Mouse (Mus musculus): Measurements from ENCODE around the gene Cpne5.
A peak's percentile ranks its signal among the peaks of the same experiment; 100 is the strongest.
"Not testable (repeated sequence)": the region's sequence is repeated elsewhere in the genome, so short reads cannot be mapped to it uniquely, and the experiment has no call there.

Gene Cpne5

DNA sequence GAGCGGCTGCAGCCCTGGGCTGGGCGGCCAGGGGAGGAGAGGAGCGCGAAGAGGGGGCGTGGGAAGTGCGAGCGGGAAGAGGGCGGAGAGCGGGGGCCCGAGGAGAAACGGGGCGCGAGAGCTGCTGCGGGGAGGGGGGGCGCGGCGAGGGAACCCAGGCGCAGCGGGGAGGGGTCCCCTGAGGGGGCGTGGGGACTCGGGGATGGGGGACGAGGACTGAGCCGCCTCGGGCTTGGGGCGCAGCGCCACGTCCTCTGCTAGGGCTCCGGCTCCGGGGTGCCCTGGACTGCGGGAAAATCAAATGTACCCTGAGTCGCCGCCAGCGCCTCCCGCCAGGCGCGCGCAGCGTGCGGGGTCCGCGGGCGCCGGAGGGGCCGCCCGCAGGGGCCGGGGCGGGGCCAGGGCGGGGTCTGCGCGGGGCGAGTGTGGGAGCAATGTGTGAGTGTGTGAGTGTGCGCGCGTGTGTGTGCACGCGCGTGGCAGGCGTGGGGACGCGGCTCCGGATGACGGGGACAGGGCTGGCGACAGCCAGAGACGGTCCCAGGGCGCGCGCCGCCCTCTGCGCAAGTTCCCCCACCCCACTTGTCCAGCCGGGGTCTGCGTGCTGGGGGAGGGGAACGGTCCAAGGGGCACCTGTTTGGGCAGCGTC lies at the start of gene Cpne5:
TSS of gene Cpne5 (minus strand) at position 396 of the 649 bp plus-strand sequence.
- DNase-seq (ENCODE audit: low spot score), result peak; percentile 60

DNA sequence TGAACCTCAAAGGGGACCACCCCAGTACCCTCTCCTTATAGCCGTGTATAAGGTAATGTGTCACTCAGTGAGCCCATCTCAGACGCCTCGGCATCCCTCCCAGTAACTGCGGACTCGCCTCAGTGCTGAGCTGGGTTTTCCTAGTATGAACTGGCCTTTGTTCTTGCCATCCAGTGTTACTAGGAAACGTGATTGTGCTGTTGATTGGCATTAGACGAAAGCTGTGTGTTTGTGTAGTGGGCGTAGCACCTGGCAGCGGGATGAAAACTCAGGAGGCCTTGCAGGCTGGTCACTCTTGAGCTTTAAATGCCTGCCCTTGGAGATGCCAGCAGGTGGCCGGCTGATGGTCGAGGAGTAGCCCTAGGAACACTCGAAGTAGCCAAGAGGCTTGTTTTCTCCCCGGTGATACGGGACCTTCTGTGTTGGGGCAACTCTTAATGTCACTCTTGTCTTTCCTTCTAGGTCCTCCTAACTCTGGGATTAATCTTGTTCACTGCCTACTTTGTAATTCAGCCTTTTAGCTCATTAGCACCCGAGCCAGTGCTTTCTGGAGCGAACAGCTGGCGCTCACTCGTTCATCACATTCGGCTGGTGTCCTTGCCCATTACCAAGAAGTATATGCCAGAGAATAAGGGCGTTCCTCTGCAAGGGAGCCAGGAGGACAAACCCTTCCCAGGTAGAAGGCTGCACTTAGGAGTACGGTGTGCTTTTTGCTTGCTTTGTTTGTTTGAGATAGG lies 44.4 kb upstream of the Cpne5 start:
- DNase-seq (ENCODE audit: low spot score), result no peak

DNA sequence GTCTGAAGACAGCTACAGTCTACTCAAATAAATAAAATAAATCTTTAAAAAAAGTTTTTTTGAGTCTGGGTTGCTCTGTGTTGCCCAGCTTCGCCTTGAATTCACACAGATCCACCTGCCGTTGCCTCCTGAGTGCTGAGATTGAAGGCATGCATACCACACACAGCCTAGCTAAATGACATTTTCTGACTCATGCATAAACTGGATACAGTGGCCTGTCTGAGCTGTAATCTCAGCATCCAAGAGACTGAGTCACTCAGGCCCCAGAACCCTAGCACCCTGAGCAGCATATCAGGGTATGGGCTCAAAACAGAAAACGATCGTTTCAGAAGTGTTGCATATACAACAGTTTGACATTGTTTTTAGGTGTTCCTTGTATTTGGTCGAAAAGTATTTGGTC lies 43.6 kb upstream of the Cpne5 start:
- DNase-seq (ENCODE audit: low spot score), result no peak

DNA sequence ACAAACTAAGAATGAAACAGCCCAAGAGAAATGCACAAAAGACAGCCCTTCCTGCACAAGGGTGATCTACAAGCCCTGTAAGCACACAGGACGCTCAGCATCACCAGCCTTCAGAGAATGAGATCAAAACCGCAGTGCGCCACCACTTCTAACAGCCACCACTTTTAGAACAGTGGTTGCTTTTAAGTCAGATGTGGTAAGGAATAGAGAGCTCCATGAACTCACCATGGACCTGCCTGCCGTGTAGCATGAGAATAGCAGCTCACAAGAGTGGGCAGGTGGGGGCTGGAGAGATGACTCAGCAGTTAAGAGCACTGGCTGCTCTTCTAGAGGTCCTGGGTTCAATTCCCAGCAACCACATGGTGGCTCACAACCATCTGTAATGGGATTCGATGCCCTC lies 42.5 kb upstream of the Cpne5 start:
- DNase-seq (ENCODE audit: low spot score), result no peak

- DNase-seq (ENCODE audit: low spot score), result no peak
Observed at GRCm38 (mm10) chr17:29273889-29274288, 35.9 kb upstream of the Cpne5 start.

DNA sequence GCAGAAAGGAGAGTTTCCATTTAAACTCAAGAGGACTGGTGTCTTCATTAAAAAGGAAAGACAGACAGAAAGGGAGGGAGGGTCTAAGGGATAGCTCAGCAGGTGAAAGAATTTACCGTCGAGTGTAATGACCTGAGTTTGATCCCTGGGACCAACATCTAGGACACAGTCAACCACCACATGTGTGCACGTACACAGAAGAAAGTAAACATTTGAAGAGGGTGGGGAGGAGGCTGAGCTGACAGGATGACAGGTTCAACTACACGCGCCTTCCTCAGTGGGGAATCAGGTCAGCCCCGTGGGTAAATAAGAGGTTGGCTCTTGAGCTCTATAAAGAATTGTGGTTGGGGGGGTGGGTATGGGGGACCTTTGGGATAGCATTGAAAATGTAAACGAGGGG lies 35.2 kb upstream of the Cpne5 start:
- DNase-seq (ENCODE audit: low spot score), result no peak

GRCm38 (mm10) chr17:29270148-29270698 lies 32.3 kb upstream of the Cpne5 start:
- DNase-seq (ENCODE audit: low spot score), result no peak

DNA sequence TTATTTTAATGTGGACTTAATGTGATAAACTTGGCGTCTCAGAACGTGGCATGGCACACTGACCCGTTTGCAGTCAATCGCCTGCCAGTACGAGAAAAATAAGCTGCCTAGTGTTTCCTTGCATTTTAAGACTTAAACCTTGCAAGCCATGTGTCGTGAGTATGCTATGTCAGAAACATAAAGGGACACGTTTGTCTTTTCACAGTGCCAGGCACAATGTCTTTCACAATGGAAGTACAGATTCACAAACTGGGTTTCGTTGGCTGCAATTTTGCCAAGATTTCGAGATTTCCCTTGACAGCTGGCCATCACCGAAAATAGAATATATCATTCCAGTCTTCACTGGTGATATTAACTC lies 31.4 kb upstream of the Cpne5 start:
- DNase-seq (ENCODE audit: low spot score), result no peak

DNA sequence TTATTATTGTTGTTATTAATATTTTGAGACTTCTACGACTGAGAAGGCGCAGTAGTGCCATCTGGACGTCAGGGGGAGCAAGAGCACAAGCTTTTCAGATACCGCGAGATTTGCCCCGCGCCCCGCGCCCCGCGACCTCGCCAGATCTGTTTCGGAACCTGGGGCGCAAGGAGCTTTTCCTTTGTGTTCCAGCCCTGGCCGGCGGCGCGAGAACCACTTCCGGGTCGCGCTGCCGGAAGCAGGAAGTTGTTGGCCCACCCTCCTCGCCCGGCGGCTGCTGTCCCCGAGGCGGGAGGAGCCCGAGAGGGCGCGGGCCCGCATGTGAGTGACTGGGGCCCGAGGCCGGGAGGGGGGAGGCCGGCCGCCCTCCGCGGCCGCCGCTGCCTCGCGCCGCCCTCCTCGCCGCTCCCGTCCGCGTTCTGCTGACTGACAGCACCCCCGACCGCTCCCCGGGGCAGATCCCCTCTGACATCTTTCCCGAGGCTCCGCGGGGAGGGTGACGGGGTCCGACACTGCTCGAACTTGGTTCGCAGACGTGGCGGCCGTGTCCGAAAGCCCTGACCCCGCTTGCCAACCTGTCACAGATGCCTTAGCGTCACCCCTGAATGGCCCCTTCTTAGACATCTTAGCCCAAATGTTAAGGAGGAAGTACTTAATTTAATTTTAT lies 30.8 kb upstream of the Cpne5 start, which contains the start of gene BC004004:
TSS of gene BC004004 (plus strand) at position 107 of the 667 bp plus-strand sequence.
- DNase-seq (ENCODE audit: low spot score), result peak; percentile 97

GRCm38 (mm10) chr17:29267931-29268681 lies 30.1 kb upstream of the Cpne5 start:
- DNase-seq (ENCODE audit: low spot score), result no peak

- DNase-seq (ENCODE audit: low spot score), result not testable (repeated sequence)
Observed at GRCm38 (mm10) chr17:29267040-29267439, 29.1 kb upstream of the Cpne5 start.

- DNase-seq (ENCODE audit: low spot score), result no peak
Observed at GRCm38 (mm10) chr17:29264760-29265159, 26.8 kb upstream of the Cpne5 start.

GRCm38 (mm10) chr17:29263840-29264633 lies 26.1 kb upstream of the Cpne5 start, which contains the start of gene Ppil1:
TSS of gene Ppil1 (minus strand) at chr17:29264186.
- peak; percentile 86 for DNase-seq (ENCODE audit: low spot score)

DNA sequence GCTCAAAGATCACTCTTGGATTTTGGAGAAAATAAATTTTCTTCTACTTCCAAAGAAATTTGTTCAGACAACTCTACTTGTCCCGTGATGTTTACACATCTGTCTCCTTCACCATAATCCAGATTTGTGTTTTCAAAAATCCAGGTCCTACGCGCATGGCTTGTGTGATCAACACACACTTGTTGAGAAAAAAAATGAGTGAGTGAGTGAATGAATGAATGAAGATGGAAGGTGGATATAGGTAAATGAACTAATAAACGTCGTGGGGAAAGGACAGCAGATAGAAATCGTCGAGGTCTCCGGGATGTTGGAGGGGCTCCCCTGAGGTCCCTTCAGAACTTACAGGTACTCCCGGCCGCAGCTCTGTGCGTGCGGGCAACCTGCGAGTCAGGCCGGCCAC lies 25.4 kb upstream of the Cpne5 start:
- no peak for DNase-seq (ENCODE audit: low spot score)

GRCm38 (mm10) chr17:29262259-29262649 lies 24.3 kb upstream of the Cpne5 start:
- DNase-seq (ENCODE audit: low spot score), result no peak

GRCm38 (mm10) chr17:29261603-29262258 lies 23.8 kb upstream of the Cpne5 start:
- no peak for DNase-seq (ENCODE audit: low spot score)

DNA sequence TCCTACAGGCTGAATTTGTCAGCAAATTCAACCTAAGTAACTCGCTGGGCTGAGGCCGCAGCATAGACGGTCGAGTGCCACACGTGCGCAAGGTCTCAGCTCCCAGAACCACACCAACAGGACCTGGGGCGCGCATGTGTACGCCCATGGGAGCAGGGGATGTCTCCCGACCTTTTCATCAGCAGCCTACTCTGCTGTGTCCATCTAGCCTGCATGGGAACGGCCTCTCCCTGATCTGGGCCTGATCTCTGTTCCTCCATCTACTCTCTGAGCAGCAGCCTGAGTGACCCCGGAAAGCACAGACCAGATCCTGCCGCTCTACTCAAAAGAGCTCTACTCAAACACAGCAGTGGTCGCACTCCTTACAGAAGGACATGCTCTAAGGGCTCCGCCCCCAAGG lies 22.5 kb upstream of the Cpne5 start:
- DNase-seq (ENCODE audit: low spot score), result no peak

DNA sequence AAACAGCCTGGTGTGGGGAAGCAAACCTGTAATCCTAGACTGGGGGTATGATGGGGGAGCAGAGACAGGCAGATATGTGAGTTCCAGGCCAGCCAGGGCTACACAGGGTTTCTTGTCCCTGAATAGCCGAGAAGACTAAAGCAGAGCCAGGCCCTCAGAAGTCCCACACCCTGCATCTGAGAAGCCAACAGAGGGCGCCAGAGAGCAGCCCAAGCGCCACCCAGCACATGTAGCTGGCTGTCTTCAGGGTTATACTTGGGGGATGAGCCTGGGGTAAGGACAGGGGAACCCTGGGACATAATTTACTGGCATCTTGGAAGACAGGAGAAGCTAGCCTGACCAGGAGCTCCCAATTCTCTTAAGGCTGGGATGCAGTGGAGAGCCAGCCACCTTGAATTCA lies 21.5 kb upstream of the Cpne5 start:
- DNase-seq (ENCODE audit: low spot score), result peak; percentile 88

DNA sequence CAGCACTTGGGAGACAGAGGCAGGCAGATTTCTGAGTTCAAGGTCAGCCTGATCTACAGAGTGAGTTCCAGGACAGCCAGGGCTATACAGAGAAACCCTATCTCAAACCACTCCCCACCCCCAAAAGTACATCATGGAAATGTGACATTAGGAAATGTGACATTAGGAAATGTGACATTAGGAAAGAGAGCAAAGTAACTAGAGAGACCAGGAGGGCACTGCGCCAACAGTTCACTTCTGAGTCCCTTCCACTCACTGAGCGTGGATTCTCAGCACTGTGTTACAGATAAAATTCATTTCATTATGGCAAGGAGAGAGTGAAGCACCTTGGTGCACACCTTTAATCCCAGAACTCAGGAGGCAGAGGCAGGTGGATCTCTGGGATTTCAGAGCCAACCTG lies 21.0 kb upstream of the Cpne5 start:
- DNase-seq (ENCODE audit: low spot score), result no peak

- DNase-seq (ENCODE audit: low spot score), result no peak
Observed at GRCm38 (mm10) chr17:29258025-29258558, 20.1 kb upstream of the Cpne5 start.

Measured in retina, embryonic 14.5 days (tissue).